Mouse (Mus musculus) midbrain, embryonic 10.5 days (tissue): ENCODE measurements at regions not wholly inside any gene's neighbourhood (a gene's known extent, or its start where the extent isn't known, plus 50 kb on each side); places are given as distances from the start of the nearest gene placed in this dataset.

ENCODE experiments used
- DNase-seq: peaks from one replicate; pipeline ENCODE4 v3.0.0-alpha.2; 2017; ENCODE audit warnings: low spot score
- H3K27ac ChIP-seq: fragments of 300-500 bp; sonication (generic); replicated peaks from 2 replicates; pipeline ENCODE4 v1.5.1; 2016; ENCODE audit warnings: mild to moderate bottlenecking
- H3K27me3 ChIP-seq: fragments of 300-500 bp; sonication (generic); 2 replicates; pipeline ENCODE4 v1.6.1; 2016; ENCODE audit warnings: low read depth, mild to moderate bottlenecking; ENCODE audit not compliant: poor library complexity, severe bottlenecking
- H3K36me3 ChIP-seq: fragments of 300-500 bp; sonication (generic); 2 replicates; pipeline ENCODE4 v1.6.1; 2016; ENCODE audit warnings: mild to moderate bottlenecking, moderate library complexity
- H3K4me1 ChIP-seq: fragments of 300-500 bp; sonication (generic); 2 replicates; pipeline ENCODE4 v1.6.1; 2016
- H3K4me3 ChIP-seq: fragments of 300-500 bp; sonication (generic); 2 replicates; pipeline ENCODE4 v1.5.1; 2016; ENCODE audit warnings: mild to moderate bottlenecking, moderate library complexity
- H3K9me3 ChIP-seq: fragments of 300-500 bp; sonication (generic); replicated peaks from 2 replicates; pipeline ENCODE4 v1.6.1; 2016; ENCODE audit warnings: mild to moderate bottlenecking
- WGBS: fragments of 180-500 bp; shearing (Covaris S2); methylation state at CpG from one replicate; pipeline ENCODE4 v1.1.7; 2016; 5-methylcytosine and 5-hydroxymethylcytosine counted together

GRCm38 (mm10) chr4:26273754-26274153 is 72.9 kb downstream of the Manea start:
- no peaks in the 10 kb centered on the region for H3K27me3 ChIP-seq
- no peaks in the 10 kb centered on the region for H3K9me3 ChIP-seq
- H3K27ac ChIP-seq: no peak overlapping the region
- no peak overlapping the region for H3K4me3 ChIP-seq
- peaks cover 5% of the 10 kb centered on the region; the same call in 1 of the 2 replicates for H3K4me1 ChIP-seq
- H3K36me3 ChIP-seq: no peaks in the 10 kb centered on the region
- no peak for DNase-seq

- no peak overlapping the region for H3K27ac ChIP-seq
- H3K4me1 ChIP-seq: peaks cover 5% of the 10 kb centered on the region
- H3K4me3 ChIP-seq: no peak overlapping the region
- H3K36me3 ChIP-seq: no peaks in the 10 kb centered on the region
- 83% methylated on average over 1 of the region's 1 CpGs for WGBS
- no peaks in the 10 kb centered on the region for H3K27me3 ChIP-seq
- no peak for DNase-seq
- H3K9me3 ChIP-seq: no peaks in the 10 kb centered on the region
These were observed 87.3 kb downstream of the Manea start for GRCm38 (mm10) chr4:26259230-26260029.

- no peak for DNase-seq
- WGBS: 74% methylated on average over 3 of the region's 3 CpGs
- H3K4me3 ChIP-seq: no peak overlapping the region
These were observed 90.8 kb downstream of the Manea start for GRCm38 (mm10) chr4:26255889-26256288.

GRCm38 (mm10) chr4:26247925-26248856 is 98.5 kb downstream of the Manea start:
- no peaks in the 10 kb centered on the region for H3K9me3 ChIP-seq
- H3K27ac ChIP-seq: no peak overlapping the region
- no peaks in the 10 kb centered on the region for H3K27me3 ChIP-seq
- no peak overlapping the region for H3K4me3 ChIP-seq
- 69% methylated on average over 13 of the region's 13 CpGs for WGBS
- DNase-seq: peak; percentile 56
- no peaks in the 10 kb centered on the region for H3K4me1 ChIP-seq
- H3K36me3 ChIP-seq: no peaks in the 10 kb centered on the region

More at GRCm38 (mm10) chr4:26255889-26256288, 90.8 kb downstream of the Manea start:
- Histone ChIP-seq H3K4me1 (peaks cover 5% of the 10 kb centered on the region), H3K27me3 (no peaks in the 10 kb centered on the region), H3K27ac (no peak overlapping the region), H3K36me3 (no peaks in the 10 kb centered on the region), H3K9me3 (no peaks in the 10 kb centered on the region)

GRCm38 (mm10) chr4:26223267-26223666 is 123.4 kb downstream of the Manea start:
- Histone ChIP-seq H3K9me3 (no peaks in the 10 kb centered on the region), H3K27ac (no peak overlapping the region), H3K4me1 (no peaks in the 10 kb centered on the region), H3K36me3 (no peaks in the 10 kb centered on the region), H3K4me3 (no peak overlapping the region), H3K27me3 (no peaks in the 10 kb centered on the region)
- WGBS: 83% methylated on average over 1 of the region's 1 CpGs
- DNase-seq: no peak
